Mouse (Mus musculus) testis, adult 2 months (tissue): ENCODE data around the gene Slc22a18.

Source experiments
- CTCF ChIP-seq: fragments of 200-500 bp; IDR thresholded peaks from 2 replicates; pipeline ENCODE4 v1.5.1; 2012; ENCODE audit warnings: low read depth, mild to moderate bottlenecking, inconsistent platforms, low read length, moderate library complexity; ENCODE audit not compliant: control insufficient read depth, insufficient read depth, insufficient replicate concordance
- POLR2A ChIP-seq: fragments of 200-500 bp; IDR thresholded peaks from 2 replicates; pipeline ENCODE4 v1.6.1; 2012; ENCODE audit warnings: low read depth, mild to moderate bottlenecking, inconsistent platforms, low read length, moderate library complexity; ENCODE audit not compliant: control insufficient read depth

GRCm38 (mm10) chr7:143544368-143544767 is 70.8 kb downstream of the Slc22a18 start:
- TF ChIP-seq CTCF (no peak), POLR2A (no peak)
